Mouse (Mus musculus) G1E (cell line): ENCODE results near the gene Exosc8.

ENCODE experiments used
- CTCF ChIP-seq: IDR thresholded peaks from 2 replicates; pipeline ENCODE4 v1.5.1; 2012; ENCODE audit warnings: low read depth, low read length, inconsistent platforms, mixed read lengths
- GATA1 ChIP-seq: IDR thresholded peaks from 2 replicates; pipeline ENCODE4 v1.6.1; 2012; ENCODE audit warnings: borderline replicate concordance, low read length, inconsistent platforms, mixed read lengths
- GATA2 ChIP-seq: IDR thresholded peaks from 2 replicates; pipeline ENCODE4 v1.6.1; 2012; ENCODE audit warnings: low read depth, low read length, inconsistent platforms, borderline replicate concordance
- POLR2AphosphoS5 ChIP-seq: IDR thresholded peaks from 2 replicates; pipeline ENCODE4 v1.6.1; 2012; ENCODE audit warnings: low read depth, low read length, inconsistent platforms; ENCODE audit not compliant: insufficient replicate concordance
- TAL1 ChIP-seq: conservative IDR thresholded peaks from 2 replicates; pipeline ENCODE4 v1.6.1; 2012; ENCODE audit warnings: low read depth, low read length, inconsistent platforms, mixed read lengths

DNA sequence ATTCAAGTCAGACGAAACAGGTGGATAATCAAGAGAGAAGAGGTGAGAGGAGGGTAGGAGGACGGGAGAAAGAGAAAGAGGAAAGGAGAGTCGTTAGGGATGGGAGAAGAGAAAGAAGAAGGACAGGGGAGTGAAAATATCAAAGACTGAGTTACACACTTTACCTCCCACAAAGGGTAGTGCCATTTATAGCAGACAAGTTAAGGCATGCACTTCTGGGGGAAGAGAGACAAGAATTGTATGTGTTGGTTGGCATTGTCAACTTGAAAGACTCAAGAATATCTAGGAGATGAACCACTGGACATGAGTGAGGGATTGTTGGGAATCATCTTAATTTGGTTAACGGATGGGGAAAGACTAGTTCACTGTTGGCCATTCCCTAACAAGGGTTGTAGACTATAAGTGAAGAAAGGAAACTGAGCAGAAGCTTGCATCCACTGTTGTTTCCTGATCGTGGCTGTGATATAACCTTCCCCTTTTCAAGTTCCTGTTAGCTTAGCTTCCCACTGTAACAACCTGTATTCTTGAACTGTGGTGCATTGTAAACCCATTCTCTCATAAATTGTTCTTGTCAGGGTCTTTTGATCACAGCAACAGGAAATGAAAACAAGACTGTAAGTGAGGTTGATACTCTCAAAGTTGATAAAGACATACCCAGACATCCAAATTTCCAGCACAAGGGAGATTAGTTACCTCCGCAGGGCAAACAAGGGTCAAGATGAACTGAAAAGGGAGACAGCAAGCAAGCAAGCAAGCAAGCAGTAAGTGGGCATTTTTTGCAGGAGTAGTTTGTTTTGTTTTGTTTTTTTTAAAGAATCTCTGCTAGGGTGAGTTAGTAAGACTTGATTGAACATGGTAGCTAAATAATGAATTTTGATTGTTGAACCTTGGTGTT lies 53.6 kb downstream of the Exosc8 start:
- TF ChIP-seq CTCF: no peak
- TF ChIP-seq GATA1: no peak
- TF ChIP-seq POLR2AphosphoS5: no peak
- no peak for TF ChIP-seq TAL1
- no peak for TF ChIP-seq GATA2
